Mouse (Mus musculus) olfactory bulb, adult 2 months (tissue): ENCODE measurements at regions not wholly inside any gene's neighbourhood (a gene's known extent, or its start where the extent isn't known, plus 50 kb on each side); places are given as distances from the start of the nearest gene placed in this dataset.

Source experiments
- CTCF ChIP-seq: fragments of 200-500 bp; IDR thresholded peaks from 2 replicates; pipeline ENCODE4 v1.5.1; 2012; ENCODE audit warnings: low read depth, mild to moderate bottlenecking, low read length, moderate library complexity; ENCODE audit not compliant: insufficient read depth
- POLR2A ChIP-seq: fragments of 200-500 bp; IDR thresholded peaks from 2 replicates; pipeline ENCODE4 v1.6.1; 2012; ENCODE audit warnings: mild to moderate bottlenecking, low read depth, low read length, moderate library complexity; ENCODE audit not compliant: insufficient read depth

DNA sequence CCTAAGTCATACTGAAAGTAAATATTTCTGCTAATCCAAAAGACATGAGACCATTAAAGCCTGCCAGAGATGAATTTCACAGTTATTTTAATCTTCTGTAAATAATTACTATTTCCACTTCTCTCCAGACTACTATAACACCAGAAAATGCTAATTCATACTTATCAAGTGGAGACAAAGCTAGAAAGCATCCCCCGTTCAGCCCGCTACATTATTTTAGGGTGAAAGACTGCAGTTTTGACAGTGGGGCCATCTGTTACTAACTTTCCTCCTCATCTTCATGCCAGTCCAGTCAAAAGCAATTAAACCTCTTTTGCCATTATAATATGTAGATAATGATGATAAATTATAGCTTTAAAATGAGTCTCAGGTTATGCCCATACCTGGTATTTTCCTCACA, 276.3 kb downstream of the Nedd1 start:
- TF ChIP-seq POLR2A (no peak), CTCF (no peak)
